Mouse (Mus musculus) hindbrain, embryonic 11.5 days (tissue): ENCODE results near the gene Cap2. TPM values are rescaled to one million over a fixed set of nuclear protein-coding genes. Genes with fewer than 3 reads are reported as not detected.

Experiments
- ATAC-seq: fragments of 200-750 bp; cut with Nextera tagmentation; 2 replicates; pipeline ENCODE4 v1.8.0; 2017; ENCODE audit warnings: mild to moderate bottlenecking, moderate TSS enrichment, moderate library complexity; ENCODE audit not compliant: low FRiP score
- DNase-seq: peaks from one replicate; pipeline ENCODE4 v3.0.0-alpha.2; 2015; ENCODE audit warnings: low spot score
- H3K27ac ChIP-seq: fragments of 300-500 bp; sonication (generic); 2 replicates; pipeline ENCODE4 v1.5.1; 2014; ENCODE audit warnings: mild to moderate bottlenecking, low read depth, low read length
- H3K27me3 ChIP-seq: fragments of 300-500 bp; sonication (generic); 2 replicates; pipeline ENCODE4 v1.6.1; 2014; ENCODE audit warnings: mild to moderate bottlenecking, low read length, moderate library complexity, mixed read lengths; ENCODE audit not compliant: control insufficient read depth, insufficient read depth
- H3K36me3 ChIP-seq: fragments of 300-500 bp; sonication (generic); 2 replicates; pipeline ENCODE4 v1.6.1; 2014; ENCODE audit warnings: mild to moderate bottlenecking, low read length, moderate library complexity, mixed read lengths; ENCODE audit not compliant: control insufficient read depth, insufficient read depth
- H3K4me1 ChIP-seq: fragments of 300-500 bp; sonication (generic); replicated peaks from 2 replicates; pipeline ENCODE4 v1.6.1; 2014; ENCODE audit warnings: low read length, mixed read lengths; ENCODE audit not compliant: control insufficient read depth, insufficient read depth
- H3K4me2 ChIP-seq: fragments of 300-500 bp; sonication (generic); replicated peaks from 2 replicates; pipeline ENCODE4 v1.6.1; 2014; ENCODE audit warnings: mild to moderate bottlenecking, low read depth, low read length
- H3K4me3 ChIP-seq: fragments of 300-500 bp; sonication (generic); 2 replicates; pipeline ENCODE4 v1.5.1; 2014; ENCODE audit warnings: low read depth, low read length
- H3K9ac ChIP-seq: fragments of 300-500 bp; sonication (generic); 2 replicates; pipeline ENCODE4 v1.6.1; 2014; ENCODE audit warnings: low read depth, low read length
- H3K9me3 ChIP-seq: fragments of 300-500 bp; sonication (generic); 2 replicates; pipeline ENCODE4 v1.6.1; 2016; ENCODE audit warnings: low read length; ENCODE audit not compliant: control insufficient read depth
- WGBS: fragments of 180-500 bp; shearing (Covaris S2); extraction: QIAGEN DNeasy Blood & Tissue Kit; methylation state at CpG from one replicate; pipeline ENCODE4 v1.1.7; 2014; 5-methylcytosine and 5-hydroxymethylcytosine counted together
- polyA plus RNA-seq: library from polyadenylated mRNA; unstranded; fragments of >200 nt; fragmentation: Nextera tagmentation; extraction: Ambion mirVana; gene quantifications from 2 replicates; pipeline ENCODE4 v1.2.1, GENCODE M21; 2014

Cap2 gene
- polyA plus RNA-seq, 1 experiment from 2014 or later = 7.1 TPM

DNA sequence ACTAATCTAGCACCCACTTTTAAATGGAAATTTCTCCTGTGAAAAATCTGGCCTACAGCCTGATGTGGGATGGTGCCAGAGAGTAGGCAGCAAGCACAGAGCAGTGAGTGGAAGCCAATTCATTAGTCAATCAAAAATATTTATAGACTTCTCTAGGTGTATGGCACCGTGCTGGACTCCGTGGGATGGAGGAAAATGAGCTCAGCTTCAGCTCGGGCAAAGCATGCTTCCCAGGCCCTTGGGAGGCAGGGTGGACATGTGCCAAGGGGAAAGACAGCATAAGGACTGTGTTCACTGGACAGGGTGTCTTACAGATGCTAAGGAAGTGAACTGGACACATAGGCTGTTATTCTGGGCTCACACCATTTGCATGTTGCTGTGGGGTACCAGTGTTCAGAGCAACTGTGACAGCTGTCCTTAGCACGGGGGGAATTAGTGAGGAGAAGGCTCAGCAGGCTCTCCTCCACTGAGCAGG is 15.6 kb downstream of the Cap2 start:
- no peaks in the 10 kb centered on the region for H3K9me3 ChIP-seq
- ATAC-seq (no peak), DNase-seq (no peak)
- H3K9ac ChIP-seq = no peak overlapping the region
- no peak overlapping the region for H3K4me2 ChIP-seq
- H3K4me1 ChIP-seq = no peaks in the 10 kb centered on the region
- H3K27ac ChIP-seq = no peak overlapping the region
- WGBS = 81% methylated on average over 4 of the region's 4 CpGs
- H3K27me3 ChIP-seq = no peaks in the 10 kb centered on the region
- H3K4me3 ChIP-seq = no peak overlapping the region
- no peaks in the 10 kb centered on the region for H3K36me3 ChIP-seq

DNA sequence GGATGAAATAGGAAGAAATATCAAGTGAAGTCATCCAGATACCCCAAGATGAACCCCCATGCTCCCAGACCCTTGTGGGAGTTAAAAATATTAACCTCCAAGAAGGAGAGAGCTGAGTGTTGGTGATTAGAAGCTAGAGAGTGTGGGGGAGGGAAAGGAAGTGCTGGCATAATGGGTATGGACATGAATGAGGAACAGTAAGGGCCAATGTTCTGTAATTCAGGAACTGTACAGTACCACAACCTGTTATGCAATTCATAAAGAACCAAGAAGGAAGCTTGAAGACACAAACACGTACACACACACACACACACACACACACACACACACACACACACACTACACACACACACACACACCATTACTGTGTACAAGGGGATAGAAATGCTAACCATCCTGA is 19.8 kb downstream of the Cap2 start:
- Histone ChIP-seq H3K27ac (no peak overlapping the region), H3K36me3 (no peaks in the 10 kb centered on the region), H3K4me3 (no peak overlapping the region), H3K9ac (no peak overlapping the region), H3K4me2 (no peak overlapping the region), H3K27me3 (no peaks in the 10 kb centered on the region), H3K9me3 (no peaks in the 10 kb centered on the region), H3K4me1 (no peaks in the 10 kb centered on the region)
- ATAC-seq = no peak
- DNase-seq = no peak
- 78% methylated on average over 1 of the region's 1 CpGs for WGBS

DNA sequence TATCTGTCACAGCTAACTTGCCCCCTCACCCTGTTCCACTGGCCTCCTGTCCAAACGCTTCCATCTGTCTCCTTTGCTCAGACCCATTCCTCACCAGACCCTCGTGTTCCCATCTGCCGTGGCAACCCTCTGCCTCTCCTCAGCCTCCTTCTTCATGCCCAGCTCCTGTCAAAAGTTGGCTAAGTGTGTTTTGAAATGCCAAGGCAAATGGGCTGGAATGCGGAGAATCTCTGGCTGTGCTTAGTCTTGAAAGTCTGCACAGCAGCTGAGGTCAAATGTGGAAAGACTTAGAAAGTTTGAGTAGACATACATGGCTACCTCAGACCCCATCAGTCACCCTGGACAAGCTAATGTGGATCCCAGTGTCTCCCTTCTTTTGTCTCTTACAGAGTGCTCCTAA is 21.1 kb downstream of the Cap2 start:
- H3K27ac ChIP-seq = no peak overlapping the region
- H3K9ac ChIP-seq = no peak overlapping the region
- no peak overlapping the region for H3K4me3 ChIP-seq
- no peaks in the 10 kb centered on the region for H3K36me3 ChIP-seq
- WGBS = 58% methylated on average over 4 of the region's 4 CpGs
- DNase-seq (no peak), ATAC-seq (no peak)
- H3K9me3 ChIP-seq = no peaks in the 10 kb centered on the region
- H3K4me2 ChIP-seq = no peak overlapping the region
- no peaks in the 10 kb centered on the region for H3K4me1 ChIP-seq
- H3K27me3 ChIP-seq = no peaks in the 10 kb centered on the region

DNA sequence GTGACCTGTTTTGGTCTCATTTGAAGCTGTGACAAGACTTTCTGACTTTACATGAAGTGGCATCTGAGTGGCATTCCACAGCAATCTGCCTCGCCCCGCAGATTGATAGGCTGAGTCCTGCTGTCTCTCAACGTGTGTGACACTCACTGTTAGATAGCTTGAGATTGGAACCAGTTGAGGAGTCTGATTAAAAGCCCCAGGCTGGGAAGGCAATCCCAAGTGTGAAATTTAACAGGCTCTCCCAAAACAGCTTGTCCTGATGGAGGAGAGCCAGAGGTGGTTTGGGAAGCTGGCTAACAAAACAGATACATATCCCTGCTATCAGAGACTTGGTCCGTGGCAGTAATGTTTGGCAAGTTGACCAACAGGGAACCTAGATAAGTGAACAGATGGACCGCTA is 21.6 kb downstream of the Cap2 start:
- WGBS = 71% methylated on average over 5 of the region's 5 CpGs

DNA sequence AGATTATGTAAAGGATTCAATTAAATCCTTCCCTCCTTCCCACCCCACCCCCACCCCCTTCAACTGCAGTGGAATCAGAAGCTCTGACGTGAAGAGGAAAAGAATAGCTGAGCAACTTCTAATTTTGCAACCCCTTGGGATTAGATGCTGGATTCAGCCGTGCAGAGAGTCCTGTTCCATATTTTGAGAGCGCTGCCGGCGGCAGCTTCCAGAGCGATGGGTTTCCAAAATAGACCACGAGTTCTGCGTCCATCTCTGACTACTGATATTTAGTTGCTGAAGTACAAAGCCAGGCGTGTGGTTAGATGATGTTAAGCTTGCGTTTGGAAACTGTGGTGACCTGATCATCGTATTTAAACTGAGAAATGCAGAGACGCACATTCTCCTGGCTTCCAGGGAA is 22.1 kb downstream of the Cap2 start:
- WGBS = 79% methylated on average over 12 of the region's 12 CpGs

More for the DNA sequence above, 21.6 kb downstream of the Cap2 start:
- Histone ChIP-seq H3K9ac (no peak overlapping the region), H3K36me3 (no peaks in the 10 kb centered on the region), H3K27ac (no peak overlapping the region), H3K4me2 (no peak overlapping the region), H3K4me1 (no peaks in the 10 kb centered on the region), H3K27me3 (no peaks in the 10 kb centered on the region), H3K9me3 (no peaks in the 10 kb centered on the region), H3K4me3 (no peak overlapping the region)
- DNase-seq = no peak
- no peak for ATAC-seq

DNA sequence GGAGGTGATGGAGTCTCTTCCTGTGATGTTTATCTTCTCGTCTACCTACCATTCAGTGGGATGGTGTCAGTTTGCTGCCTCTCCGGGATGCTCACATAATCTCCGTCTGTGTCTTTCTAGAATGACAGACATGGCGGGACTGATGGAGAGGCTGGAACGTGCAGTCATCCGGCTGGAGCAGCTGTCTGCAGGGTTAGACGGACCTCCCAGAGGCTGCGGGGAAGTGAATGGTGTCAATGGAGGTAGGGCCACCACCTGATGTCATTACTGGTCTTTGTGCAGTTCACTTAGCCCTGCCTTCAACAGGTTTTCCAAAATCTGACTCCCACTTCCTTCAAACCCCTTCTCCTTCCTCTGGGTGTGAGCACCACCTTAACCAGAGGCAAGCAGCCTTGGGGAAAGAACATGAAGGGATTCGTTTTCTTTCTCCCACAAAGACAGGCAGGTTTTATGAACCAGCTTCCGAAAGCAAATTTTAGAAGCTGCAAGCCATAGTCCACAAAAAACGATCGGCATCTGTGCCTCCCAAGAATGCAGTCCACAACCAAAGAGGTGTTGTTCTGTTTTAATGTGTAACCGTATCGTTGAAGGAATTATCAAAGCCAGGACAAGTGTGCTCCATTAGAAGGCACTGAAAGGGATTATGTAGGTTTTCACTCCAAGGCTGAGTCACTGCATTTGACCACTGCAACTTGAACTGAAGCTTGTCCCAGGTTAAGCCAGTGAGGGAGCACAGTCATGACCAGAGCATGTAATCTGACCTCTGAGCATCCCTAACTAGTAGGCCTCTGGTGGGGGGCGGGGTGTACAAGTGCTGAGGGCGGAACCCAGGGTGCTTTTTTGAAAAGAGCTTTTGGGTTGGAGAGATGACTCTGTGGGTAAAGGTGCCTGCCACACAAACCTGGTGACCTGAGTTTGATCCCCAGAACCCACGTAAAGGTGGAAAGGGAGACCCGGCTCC is 23.9 kb downstream of the Cap2 start:
- Histone ChIP-seq H3K4me2 (no peak overlapping the region), H3K27ac (no peak overlapping the region), H3K4me1 (no peaks in the 10 kb centered on the region), H3K4me3 (no peak overlapping the region), H3K9ac (no peak overlapping the region), H3K27me3 (no peaks in the 10 kb centered on the region), H3K9me3 (no peaks in the 10 kb centered on the region), H3K36me3 (no peaks in the 10 kb centered on the region)
- 84% methylated on average over 18 of the region's 18 CpGs for WGBS
- DNase-seq = no peak
- ATAC-seq = no peak

More for the DNA sequence above, 22.1 kb downstream of the Cap2 start:
- no peak for ATAC-seq
- Histone ChIP-seq H3K27ac (no peak overlapping the region), H3K27me3 (no peaks in the 10 kb centered on the region), H3K4me1 (no peaks in the 10 kb centered on the region), H3K4me2 (no peak overlapping the region), H3K9ac (no peak overlapping the region), H3K4me3 (no peak overlapping the region), H3K9me3 (no peaks in the 10 kb centered on the region), H3K36me3 (no peaks in the 10 kb centered on the region)
- DNase-seq = no peak

DNA sequence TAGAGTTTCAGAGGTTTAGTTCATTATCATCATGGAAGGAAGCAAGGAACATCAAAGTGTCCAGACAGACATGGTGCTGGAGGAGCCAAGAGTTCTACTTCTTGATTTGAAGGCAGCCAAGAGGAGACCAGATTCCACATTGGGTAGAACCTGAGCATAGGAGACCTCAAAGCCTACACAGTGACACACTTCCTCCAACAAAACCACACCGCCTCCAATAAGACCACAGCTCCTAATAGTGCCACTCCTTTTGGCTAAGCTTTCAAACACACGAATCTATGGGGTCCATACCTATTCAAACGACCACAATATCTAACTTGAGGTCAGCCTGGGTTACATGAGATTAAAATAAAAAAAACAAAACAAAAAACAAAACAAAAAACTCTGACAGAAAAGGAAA is 25.0 kb downstream of the Cap2 start:
- H3K4me3 ChIP-seq = no peak overlapping the region
- no peaks in the 10 kb centered on the region for H3K36me3 ChIP-seq
- no peaks in the 10 kb centered on the region for H3K4me1 ChIP-seq
- H3K9me3 ChIP-seq = no peaks in the 10 kb centered on the region
- H3K27me3 ChIP-seq = no peaks in the 10 kb centered on the region
- DNase-seq (no peak), ATAC-seq (no peak)
- no peak overlapping the region for H3K9ac ChIP-seq
- H3K4me2 ChIP-seq = no peak overlapping the region
- H3K27ac ChIP-seq = no peak overlapping the region
- WGBS = 81% methylated on average over 3 of the region's 3 CpGs

DNA sequence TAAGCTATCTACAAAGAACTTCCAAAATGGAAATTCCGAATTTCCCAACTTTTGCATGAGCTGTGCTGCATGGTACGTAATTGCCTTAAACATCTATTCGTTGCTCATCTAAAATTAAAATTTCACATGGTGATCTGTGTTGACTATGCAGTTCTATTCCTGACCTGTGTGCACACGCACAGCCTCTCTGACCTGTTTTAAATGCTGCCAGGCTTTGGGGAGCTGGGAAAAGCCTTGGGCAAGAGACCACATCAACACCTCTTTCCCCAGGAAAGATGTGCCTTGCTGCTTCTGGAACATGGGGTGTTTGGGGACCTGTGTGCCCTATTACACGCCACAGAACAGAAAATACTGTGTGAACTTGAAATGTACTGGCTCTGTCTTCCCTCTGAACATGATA is 25.7 kb downstream of the Cap2 start:
- Histone ChIP-seq H3K4me1 (no peaks in the 10 kb centered on the region), H3K4me3 (no peak overlapping the region)

DNA sequence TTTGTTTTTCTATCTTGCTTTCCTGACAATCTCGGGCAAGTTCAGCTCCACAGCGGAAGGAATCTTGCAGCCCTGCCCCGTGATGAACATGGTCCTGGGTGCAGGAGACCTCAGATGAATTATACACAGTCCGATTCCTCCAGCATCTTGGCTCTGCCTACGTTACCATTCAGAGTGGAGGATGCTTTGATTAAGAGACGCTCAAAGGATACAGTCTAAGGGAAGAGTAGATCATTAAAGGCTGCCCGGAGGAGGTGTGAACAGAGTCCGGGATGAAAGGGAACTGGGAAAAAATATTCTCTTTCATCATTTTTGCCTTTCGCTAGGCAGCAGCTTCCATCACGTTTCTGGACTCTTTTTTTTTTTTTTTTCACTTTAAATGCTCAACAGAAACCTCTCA is 27.4 kb downstream of the Cap2 start:
- Histone ChIP-seq H3K27ac (no peak overlapping the region), H3K4me3 (no peak overlapping the region), H3K27me3 (no peaks in the 10 kb centered on the region), H3K4me1 (no peaks in the 10 kb centered on the region), H3K4me2 (no peak overlapping the region), H3K36me3 (no peaks in the 10 kb centered on the region), H3K9ac (no peak overlapping the region), H3K9me3 (no peaks in the 10 kb centered on the region)
- no peak for ATAC-seq
- DNase-seq = no peak
- WGBS = 86% methylated on average over 10 of the region's 10 CpGs

More for the DNA sequence above, 25.7 kb downstream of the Cap2 start:
- Histone ChIP-seq H3K27me3 (no peaks in the 10 kb centered on the region), H3K27ac (no peak overlapping the region), H3K36me3 (no peaks in the 10 kb centered on the region), H3K4me2 (no peak overlapping the region), H3K9ac (no peak overlapping the region), H3K9me3 (no peaks in the 10 kb centered on the region)
- ATAC-seq (no peak), DNase-seq (no peak)
- 93% methylated on average over 5 of the region's 5 CpGs for WGBS
